Mouse (Mus musculus) lung, postnatal 4 days (tissue): ENCODE results near the gene Srp68.
A peak's percentile ranks its signal among the peaks of the same experiment; 100 is the strongest.

Experiments
- DNase-seq, 2 experiments: peaks; one replicate each; pipeline ENCODE4 v3.0.0; 2021

The Srp68 gene

DNA sequence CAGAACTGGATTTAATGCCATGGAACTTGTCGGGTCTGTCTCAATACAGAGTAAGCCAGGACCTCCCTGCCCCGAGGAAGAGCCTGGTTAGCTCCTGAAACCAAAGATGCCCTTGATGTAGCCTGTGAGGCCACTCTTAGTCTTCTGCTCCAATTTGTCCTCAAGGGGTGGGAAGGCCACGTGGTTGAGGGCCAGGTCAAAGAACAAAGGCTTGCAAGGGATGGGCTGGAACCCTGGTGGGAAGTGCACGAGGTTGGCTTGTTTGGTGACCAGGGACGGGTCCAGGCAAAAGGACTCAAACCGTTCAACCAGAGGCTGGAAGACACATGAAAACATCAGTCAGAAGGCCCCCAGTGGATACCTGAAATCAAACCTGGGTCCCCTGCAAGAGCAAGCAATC is 28.4 kb downstream of the Srp68 start:
- DNase-seq, result no peak

DNA sequence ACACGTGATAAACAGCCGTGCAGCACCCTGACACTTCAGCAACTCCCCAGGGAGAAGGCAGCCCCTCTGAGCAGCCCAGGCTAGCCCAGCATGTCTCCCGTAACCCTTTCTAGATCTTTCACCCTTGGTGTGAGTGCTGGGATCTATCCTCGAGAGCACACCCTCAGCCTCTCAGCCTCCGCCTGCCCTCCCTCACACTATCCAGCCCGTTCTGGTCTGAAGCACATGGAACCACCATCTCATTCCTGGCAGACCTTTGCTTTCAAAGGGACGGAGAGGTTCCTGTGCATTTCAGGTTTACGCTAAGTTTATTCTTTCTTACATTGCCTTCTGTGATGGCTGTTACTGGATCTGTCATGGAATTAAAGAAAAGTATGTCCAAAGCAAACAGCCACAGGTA is 29.4 kb downstream of the Srp68 start:
- DNase-seq, result no peak

DNA sequence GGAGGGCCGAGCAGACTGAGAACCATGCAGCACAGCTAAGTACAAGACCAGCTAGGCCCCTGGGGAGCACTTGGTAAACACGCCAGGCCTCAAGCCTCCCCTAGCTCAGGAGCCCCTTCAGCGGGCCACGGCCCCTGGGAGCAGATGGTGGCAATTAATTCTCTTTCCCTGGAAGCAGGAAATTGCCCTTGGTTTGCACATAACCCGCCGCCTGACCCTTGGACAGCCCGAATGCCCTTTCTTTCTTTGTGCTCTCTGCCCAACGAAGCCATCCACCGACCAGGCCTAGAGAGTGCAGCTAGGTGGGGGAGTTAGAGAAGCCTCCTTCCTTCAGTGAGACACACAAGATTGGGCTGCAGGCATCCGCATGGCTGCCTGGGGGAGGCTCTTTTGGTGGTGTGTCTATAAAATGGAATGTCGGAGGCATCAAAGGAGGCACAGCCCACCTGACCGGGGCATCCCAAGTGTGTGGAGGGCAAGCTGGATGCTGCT is 32.2 kb downstream of the Srp68 start:
- no peak for DNase-seq

- peak in 1 of 2 experiments; percentile 50 for DNase-seq
These were observed 34.2 kb downstream of the Srp68 start for GRCm38 (mm10) chr11:116239797-116240196.

DNA sequence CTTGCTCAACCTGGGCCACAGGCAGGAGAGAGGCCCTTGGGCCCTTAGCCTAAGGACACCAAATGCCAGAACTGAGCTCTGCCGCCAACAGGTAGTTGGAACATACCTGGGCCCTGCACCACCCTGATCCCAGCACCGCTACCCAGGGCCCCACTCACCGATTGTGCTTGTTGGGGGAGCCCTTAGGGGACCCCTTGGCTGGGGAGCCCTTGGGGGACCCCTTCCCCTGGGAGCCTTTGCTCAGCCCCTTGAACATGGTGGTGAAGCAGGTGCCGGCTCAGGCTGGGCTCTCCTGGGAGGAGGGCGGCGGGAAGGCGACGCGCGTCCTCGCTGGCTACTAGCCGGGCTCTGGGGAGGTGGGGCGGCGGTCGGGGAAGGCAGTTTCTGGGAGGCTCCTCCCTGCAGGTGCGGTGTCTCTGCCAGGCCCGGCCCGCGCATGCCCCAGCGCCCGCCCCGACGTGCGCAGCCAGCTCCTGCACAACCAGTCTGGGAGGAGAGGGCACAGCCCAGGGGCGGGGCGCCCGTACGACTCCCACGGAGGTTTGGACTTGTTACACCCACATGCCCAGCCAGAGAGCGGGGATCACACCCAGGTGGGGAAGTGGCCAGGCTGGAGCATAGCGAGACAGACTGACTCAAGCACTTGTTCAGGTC is 36.1 kb downstream of the Srp68 start, which contains the start of gene Evpl:
Gene Evpl (minus strand): TSS at position 336 of the 654 bp plus-strand sequence.
- DNase-seq, result peak; percentile 84 to 94

DNA sequence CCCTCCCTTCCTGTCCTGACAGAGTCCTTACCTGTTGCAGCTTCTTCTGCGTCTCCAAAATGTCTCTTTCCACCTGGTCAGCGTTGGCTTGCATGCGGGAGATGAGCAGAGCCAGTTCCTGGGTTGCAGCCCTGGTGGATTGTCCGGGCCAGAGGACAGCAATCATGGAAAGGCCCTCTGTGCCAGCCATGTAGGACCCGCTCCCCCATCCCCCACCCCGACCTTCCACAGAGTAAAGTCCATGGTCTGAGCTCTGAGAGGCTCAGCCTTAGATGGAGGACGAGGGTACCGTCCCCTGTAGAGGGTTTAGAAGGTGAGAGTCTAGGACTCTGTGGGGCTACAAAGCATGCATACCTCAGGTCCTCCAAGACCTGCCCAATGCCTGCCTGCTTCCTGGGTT is 39.1 kb downstream of the Srp68 start:
- DNase-seq, result no peak

- DNase-seq, result no peak
These were observed 41.6 kb downstream of the Srp68 start for GRCm38 (mm10) chr11:116232427-116232826.

DNA sequence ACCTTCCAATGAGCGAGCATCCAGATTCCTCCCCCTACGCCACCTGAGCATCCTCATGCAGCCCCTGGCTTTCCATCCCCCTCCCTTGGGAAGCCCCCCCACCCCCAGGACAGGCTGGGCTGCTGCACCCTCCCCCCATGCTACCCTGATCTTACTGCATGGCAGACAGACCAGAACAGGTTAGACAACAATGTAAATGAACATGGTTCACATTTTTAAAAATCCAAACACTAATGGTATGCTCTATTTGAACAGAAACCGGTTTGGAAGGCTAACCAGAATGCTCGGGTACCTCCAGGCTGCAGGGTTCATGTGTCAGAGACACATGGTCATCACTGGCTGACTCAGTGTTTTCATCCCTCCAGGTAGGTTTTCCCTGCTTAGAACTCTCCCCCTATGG is 45.3 kb downstream of the Srp68 start:
- DNase-seq, result no peak

- peak; percentile 76 to 89 for DNase-seq
These were observed 47.6 kb downstream of the Srp68 start for GRCm38 (mm10) chr11:116226414-116226813.

GRCm38 (mm10) chr11:116222740-116223059 is 51.3 kb downstream of the Srp68 start:
- no peak for DNase-seq

DNA sequence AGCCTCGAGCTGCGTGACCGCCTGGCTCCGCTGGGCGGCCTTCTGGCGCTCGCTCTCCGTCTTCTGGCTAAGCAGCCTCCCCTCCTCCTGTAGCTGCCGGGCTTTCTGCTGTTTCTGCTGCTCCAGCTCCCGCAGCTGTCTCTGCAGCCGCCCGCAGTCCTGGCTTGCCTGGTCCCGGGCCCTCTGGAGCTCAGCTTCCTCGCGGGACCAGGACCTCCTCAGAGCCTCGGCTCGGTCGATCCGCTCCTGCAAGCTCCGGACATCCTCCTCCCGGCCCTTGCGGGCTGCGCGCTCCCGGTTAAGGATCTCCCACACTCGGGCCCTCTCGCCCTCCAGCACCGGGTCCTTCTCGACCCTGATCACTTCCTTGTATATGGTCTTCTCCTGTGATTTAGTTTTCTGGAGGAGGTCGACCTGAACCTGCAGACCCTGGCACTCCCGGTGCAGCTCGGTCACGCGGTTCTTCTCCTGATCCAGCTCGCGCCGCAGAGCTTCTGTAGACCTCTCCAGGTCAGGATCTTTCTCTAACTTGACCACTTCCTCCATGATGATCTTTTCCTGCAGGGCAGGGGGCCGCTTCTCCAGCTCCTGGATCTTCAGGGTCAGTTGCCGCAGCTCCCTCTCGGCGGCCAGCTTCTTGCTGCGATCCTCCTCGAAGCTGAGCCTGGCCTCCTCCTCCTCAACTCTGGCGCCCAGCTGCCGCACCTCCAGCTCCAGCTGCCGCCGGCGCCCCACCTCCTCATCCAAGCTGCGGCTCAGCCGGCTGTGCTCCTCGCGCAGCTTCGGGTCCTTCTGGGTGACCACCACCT is 51.9 kb downstream of the Srp68 start:
- peak; percentile 31 to 47 for DNase-seq

- peak; percentile 74 to 85 for DNase-seq
These were observed 54.1 kb downstream of the Srp68 start for GRCm38 (mm10) chr11:116219885-116220284.

DNA sequence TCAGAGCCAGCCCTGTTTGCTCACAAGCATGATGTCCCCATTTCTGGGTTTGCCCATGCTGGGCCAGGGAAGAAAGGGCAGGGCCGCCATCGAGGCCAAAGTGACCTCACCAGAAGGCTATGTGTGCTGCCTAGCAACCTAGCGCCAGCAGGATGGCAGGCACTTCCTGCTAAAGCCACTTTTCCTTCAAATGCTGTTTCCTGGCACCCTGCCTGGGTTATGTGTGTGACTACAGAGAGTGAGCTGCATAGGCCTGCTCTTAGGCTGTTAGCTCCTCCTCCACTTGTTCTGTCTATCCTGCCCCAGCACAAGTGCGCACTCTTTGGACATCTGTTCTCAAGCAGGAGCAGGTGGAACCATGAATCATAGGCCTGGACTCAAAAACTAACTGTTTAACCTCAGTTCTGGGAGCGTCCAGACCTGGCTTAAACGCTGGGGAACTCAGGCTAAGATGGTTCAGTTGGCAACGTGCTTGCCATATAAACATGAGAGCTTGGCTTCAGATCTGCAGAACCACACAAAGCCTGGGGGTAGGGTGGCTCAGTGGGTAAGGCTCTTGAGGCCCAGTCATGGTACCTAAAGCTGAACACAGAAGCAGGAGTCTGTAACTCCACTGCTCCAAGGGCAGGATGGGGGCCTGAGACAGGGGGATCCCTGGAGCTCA is 55.1 kb downstream of the Srp68 start:
- DNase-seq, result peak; percentile 95 to 96

DNA sequence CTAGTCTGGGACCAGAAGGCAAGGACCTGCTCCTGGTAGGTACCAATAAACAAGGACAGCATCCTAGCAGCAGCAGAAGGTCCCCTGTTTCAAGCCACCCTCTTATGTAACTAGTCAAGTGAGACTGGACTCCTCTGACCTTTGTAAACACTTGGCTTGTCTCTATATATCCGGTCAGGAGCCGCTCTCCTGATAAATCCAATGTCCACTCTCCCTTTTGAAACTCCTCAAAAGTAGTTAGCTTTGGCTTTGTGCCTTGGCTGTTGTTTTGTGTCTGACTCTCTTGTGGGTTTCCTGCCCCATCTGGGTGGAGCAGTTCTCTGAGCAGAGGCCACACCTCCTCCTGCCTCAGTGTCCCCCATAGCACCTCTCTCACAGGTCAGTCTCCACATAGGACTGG is 55.8 kb downstream of the Srp68 start:
- no peak for DNase-seq

DNA sequence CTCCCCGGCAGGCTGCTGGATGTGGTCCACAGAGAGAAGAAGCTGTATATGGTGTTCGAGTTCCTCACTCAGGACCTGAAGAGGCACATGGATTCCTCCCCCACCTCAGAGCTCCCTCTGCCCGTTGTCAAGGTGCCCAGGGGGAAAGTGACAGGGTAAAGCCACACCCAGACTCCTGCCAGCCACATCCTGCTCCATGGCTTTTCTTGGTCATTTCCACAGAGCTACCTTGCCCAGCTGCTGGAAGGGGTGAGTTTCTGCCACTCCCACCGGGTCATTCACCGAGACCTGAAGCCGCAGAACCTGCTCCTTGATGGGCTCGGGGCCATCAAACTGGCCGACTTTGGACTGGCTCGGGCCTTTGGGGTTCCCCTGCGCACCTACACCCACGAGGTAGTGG is 57.5 kb downstream of the Srp68 start:
- peak in 1 of 2 experiments; percentile 30 for DNase-seq

DNA sequence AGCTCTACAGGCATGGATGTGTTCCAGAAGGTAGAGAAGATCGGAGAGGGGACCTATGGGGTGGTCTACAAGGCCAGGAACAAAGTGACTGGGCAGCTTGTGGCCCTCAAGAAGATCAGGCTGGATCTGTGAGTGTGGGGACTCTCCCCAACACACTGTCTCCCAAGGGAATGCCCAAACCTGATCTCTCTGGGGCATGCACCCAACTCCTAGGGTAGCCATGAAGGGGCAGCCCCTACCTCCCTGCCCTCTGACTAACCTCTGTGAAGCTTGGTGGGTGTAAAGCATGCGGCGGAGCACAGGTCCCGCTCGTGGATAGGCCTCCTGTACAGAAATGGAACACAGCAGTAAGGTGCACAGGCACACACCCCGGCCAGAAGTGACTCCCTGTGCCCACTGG is 58.0 kb downstream of the Srp68 start:
- no peak for DNase-seq

GRCm38 (mm10) chr11:116215181-116215580 is 58.8 kb downstream of the Srp68 start:
- peak in 1 of 2 experiments; percentile 58 for DNase-seq

GRCm38 (mm10) chr11:116213877-116214510 is 60.0 kb downstream of the Srp68 start:
- no peak for DNase-seq

DNA sequence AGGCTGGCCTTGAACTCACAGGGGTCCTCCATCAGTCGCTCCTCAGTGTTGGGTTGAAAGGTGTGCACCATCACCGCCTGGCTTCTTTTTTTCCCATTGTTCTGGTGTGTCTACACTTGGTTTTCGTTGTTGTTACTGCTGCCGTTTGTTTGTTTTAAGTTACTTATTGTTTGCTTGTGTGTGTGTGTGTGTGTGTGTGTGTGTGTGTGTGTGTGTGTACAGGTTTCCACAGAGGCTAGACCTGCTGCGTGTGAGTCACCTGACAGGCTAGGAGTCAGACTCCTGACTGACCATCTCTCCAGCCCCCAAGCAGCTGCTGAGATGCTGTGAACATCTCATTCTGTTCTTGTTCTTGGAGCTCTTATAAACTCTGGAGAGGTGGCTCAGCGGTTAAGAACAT is 61.2 kb downstream of the Srp68 start:
- DNase-seq, result no peak

- no peak for DNase-seq
These were observed 63.3 kb downstream of the Srp68 start for GRCm38 (mm10) chr11:116210696-116211095.

DNA sequence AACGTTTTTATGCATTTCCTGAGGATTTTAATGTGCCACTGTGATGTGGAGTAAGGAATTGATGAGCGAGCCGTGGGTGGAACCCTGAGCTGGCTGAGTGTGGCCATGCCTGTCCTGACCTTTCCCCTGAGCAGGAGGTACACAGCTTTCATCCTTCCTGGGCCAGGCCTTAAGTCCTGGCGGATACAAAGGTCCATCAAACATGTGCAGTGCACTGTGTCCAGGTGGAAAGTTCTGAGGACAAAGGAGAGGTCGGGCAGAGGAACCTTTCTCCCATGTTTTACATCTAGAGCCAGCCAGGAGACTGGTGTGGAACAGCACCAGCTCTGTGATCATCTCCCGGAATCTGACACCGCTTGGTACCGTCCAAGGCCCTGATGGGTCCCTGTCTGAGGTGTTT is 64.8 kb downstream of the Srp68 start:
- DNase-seq, result no peak

- DNase-seq, result no peak
These were observed 65.4 kb downstream of the Srp68 start for GRCm38 (mm10) chr11:116208660-116209059.

DNA sequence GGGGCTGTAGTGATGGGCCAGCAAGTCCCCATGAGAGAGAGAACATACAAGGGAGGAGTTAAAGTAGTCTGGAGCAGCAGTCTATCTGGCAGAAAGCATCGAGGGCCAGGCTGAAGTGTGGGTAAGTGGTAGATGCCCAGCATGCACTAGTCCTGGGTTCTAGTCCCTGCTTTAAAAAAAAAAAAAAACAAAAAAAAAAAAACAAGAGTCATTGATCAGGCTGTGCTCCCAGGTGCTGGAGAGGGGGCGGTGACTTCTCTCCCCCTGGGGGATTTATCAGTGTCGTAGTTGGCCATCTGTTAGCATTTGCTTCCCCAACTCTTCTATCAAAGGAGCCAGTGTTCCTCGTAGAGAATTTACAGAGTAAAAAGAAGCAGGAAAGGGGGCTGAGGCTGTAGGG is 67.3 kb downstream of the Srp68 start:
- DNase-seq, result no peak
